Mouse (Mus musculus) neural tube, embryonic 11.5 days (tissue): ENCODE data around the gene Ldha. TPM values are rescaled to one million over a fixed set of nuclear protein-coding genes. Genes with fewer than 3 reads are reported as not detected.
"Not testable (repeated sequence)": the region's sequence is repeated elsewhere in the genome, so short reads cannot be mapped to it uniquely, and the experiment has no call there.

Source experiments
- ATAC-seq: fragments of 200-750 bp; cut with Nextera tagmentation; 2 replicates; pipeline ENCODE4 v1.8.0; 2017; ENCODE audit warnings: moderate number of reproducible peaks, mild to moderate bottlenecking, moderate TSS enrichment, moderate library complexity; ENCODE audit not compliant: insufficient read depth, low FRiP score, low TSS enrichment
- DNase-seq: peaks from one replicate; pipeline ENCODE4 v3.0.0-alpha.2; 2015; ENCODE audit warnings: low spot score
- H3K27ac ChIP-seq: fragments of 300-500 bp; sonication (generic); 2 replicates; pipeline ENCODE4 v1.5.1; 2014; ENCODE audit warnings: low read depth, mild to moderate bottlenecking, low read length
- H3K27me3 ChIP-seq: fragments of 300-500 bp; sonication (generic); 2 replicates; pipeline ENCODE4 v1.6.1; 2014; ENCODE audit warnings: mild to moderate bottlenecking, low read length, mixed read lengths; ENCODE audit not compliant: control insufficient read depth, insufficient read depth
- H3K36me3 ChIP-seq: fragments of 300-500 bp; sonication (generic); 2 replicates; pipeline ENCODE4 v1.6.1; 2014; ENCODE audit warnings: mild to moderate bottlenecking, low read length, moderate library complexity, mixed read lengths; ENCODE audit not compliant: control insufficient read depth, insufficient read depth
- H3K4me1 ChIP-seq: fragments of 300-500 bp; sonication (generic); 2 replicates; pipeline ENCODE4 v1.6.1; 2014; ENCODE audit warnings: low read length, mixed read lengths; ENCODE audit not compliant: control insufficient read depth, insufficient read depth
- H3K4me2 ChIP-seq: fragments of 300-500 bp; sonication (generic); 2 replicates; pipeline ENCODE4 v1.6.1; 2014; ENCODE audit warnings: low read depth, mild to moderate bottlenecking, moderate library complexity
- H3K4me3 ChIP-seq: fragments of 300-500 bp; sonication (generic); 2 replicates; pipeline ENCODE4 v1.5.1; 2014; ENCODE audit warnings: low read depth, low read length
- H3K9ac ChIP-seq: fragments of 300-500 bp; sonication (generic); 2 replicates; pipeline ENCODE4 v1.6.1; 2014; ENCODE audit warnings: mild to moderate bottlenecking, low read length
- H3K9me3 ChIP-seq: fragments of 300-500 bp; sonication (generic); 2 replicates; pipeline ENCODE4 v1.6.1; 2016; ENCODE audit warnings: low read length; ENCODE audit not compliant: control insufficient read depth
- WGBS: fragments of 180-500 bp; shearing (Covaris S2); extraction: QIAGEN DNeasy Blood & Tissue Kit; methylation state at CpG from one replicate; pipeline ENCODE4 v1.1.7; 2014; 5-methylcytosine and 5-hydroxymethylcytosine counted together
- polyA plus RNA-seq: library from polyadenylated mRNA; unstranded; fragments of >200 nt; fragmentation: Nextera tagmentation; extraction: Ambion mirVana; gene quantifications from 2 replicates; pipeline ENCODE4 v1.2.1, GENCODE M21; 2014

Gene Ldha
- polyA plus RNA-seq, 1 experiment from 2014 or later: 1,620 TPM

DNA sequence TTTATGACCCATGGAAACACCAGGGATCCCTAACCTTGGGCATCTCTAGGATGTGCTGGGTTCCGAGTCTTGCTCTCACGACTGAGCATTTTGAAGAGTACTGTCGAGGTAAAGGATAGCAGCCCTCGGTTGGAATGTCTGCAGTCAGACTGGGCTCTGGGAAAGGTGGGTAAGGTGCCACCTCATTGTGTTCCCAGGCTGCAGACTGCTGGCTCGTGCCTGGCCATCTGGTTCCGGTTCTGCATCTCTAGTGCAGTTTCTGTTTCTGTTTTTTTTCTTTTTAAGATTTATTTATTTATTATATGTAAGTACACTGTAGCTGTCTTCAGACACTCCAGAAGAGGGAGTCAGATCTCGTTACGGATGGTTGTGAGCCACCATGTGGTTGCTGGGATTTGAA, 40.7 kb downstream of the Ldha start:
- H3K27ac ChIP-seq, H3K4me1 ChIP-seq, H3K4me3 ChIP-seq, DNase-seq, ATAC-seq, H3K27me3 ChIP-seq, H3K4me2 ChIP-seq, H3K9ac ChIP-seq, H3K9me3 ChIP-seq, H3K36me3 ChIP-seq: not testable (repeated sequence)
- 84% methylated on average over 6 of the region's 8 CpGs for WGBS

DNA sequence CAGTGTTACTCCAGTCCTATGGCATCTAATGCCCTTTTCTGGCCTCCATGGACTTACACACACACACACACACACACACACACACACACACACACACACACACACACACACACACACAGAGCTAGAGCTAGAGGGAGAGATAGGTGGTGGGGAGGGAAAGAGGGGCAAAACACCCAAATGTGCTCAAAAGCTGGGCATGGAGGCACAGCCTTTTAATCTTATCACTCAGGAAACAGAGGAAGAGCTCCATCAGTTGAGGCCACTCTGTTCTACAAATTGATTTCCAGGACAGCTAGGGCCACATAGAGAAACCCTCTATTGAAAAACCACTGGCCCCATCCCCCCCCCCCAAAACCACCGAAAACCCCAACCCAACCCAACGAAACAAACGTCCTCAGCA, 42.0 kb downstream of the Ldha start:
- ATAC-seq (no peak), DNase-seq (no peak)
- no peak overlapping the region for H3K27ac ChIP-seq
- H3K9me3 ChIP-seq: no peaks in the 10 kb centered on the region
- H3K4me3 ChIP-seq: no peak overlapping the region
- H3K27me3 ChIP-seq: no peaks in the 10 kb centered on the region
- no peaks in the 10 kb centered on the region for H3K4me1 ChIP-seq
- H3K9ac ChIP-seq: no peak overlapping the region
- peaks cover 8% of the 10 kb centered on the region for H3K36me3 ChIP-seq
- WGBS: 87% methylated on average over 3 of the region's 3 CpGs
- no peak overlapping the region for H3K4me2 ChIP-seq

DNA sequence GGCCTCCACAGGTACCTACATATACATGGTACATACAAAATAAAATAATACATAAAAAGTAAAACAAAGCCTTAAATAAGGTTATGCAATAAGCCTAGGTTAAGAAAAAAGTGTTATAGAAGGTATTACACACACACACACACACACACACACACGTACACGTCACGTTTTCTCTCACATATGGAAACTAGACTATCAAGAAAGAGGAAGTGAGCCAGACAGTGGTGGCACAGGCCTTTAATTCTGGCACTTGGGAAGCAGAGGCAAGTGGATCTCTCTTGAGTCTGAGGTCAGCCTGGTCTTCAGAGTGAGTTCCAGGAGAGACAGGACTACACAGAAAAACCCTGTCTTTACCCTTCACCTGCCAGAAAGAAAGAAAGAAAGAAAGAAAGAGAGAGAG, 54.2 kb downstream of the Ldha start:
- 96% methylated on average over 3 of the region's 3 CpGs for WGBS

DNA sequence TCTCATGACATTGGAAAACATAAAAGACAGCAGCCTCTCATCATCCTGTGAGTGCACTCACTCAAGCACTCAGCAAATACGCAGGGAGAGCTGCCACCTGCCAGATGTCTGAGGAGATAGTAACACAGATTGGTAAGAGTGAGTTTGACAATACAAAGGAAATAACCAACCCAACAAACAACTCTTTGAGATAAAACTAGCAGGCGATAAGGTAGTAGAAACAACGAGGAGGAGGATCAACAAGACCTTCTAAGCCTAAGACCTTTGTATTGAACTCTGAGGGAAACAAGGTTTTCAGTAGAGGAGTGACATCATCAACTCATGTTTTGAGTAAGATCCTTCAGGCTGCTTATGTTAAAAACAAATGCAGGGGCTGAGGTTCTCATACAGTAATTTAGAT, 58.1 kb downstream of the Ldha start:
- Histone ChIP-seq H3K4me2 (no peak overlapping the region), H3K9me3 (no peaks in the 10 kb centered on the region), H3K9ac (no peak overlapping the region), H3K27ac (no peak overlapping the region), H3K4me1 (no peaks in the 10 kb centered on the region), H3K36me3 (peaks cover 22% of the 10 kb centered on the region), H3K27me3 (no peaks in the 10 kb centered on the region), H3K4me3 (no peak overlapping the region)
- DNase-seq: no peak
- ATAC-seq: no peak
- 91% methylated on average over 3 of the region's 3 CpGs for WGBS

More for the DNA sequence above, 54.2 kb downstream of the Ldha start:
- H3K4me1 ChIP-seq: no peaks in the 10 kb centered on the region
- H3K4me3 ChIP-seq: no peak overlapping the region
- H3K27ac ChIP-seq: no peak overlapping the region
- DNase-seq (no peak), ATAC-seq (no peak)
- no peaks in the 10 kb centered on the region for H3K27me3 ChIP-seq
- no peaks in the 10 kb centered on the region for H3K9me3 ChIP-seq
- no peak overlapping the region for H3K4me2 ChIP-seq
- H3K9ac ChIP-seq: no peak overlapping the region
- H3K36me3 ChIP-seq: peaks cover 25% of the 10 kb centered on the region

Other genes with a start within 250 kb of the Ldha start
- gene Sergef, start 201.7 kb upstream of the Ldha start, polyA plus RNA-seq: 13.5 and 16.8 TPM in 2 replicates
- 0.76 and 1.0 TPM in 2 replicates for gene Tph1, start 168.9 kb upstream of the Ldha start, polyA plus RNA-seq
- gene Saal1, start 130.8 kb upstream of the Ldha start, polyA plus RNA-seq: 39.1 and 40.3 TPM in 2 replicates
- 0.41 TPM in 1 of 2 replicates, not detected in the other for gene Saa3, start 125.8 kb upstream of the Ldha start, polyA plus RNA-seq
- gene Saa4, start 108.9 kb upstream of the Ldha start, polyA plus RNA-seq: not detected in 2 replicates
- gene Saa1, start 98.5 kb upstream of the Ldha start, polyA plus RNA-seq: 0.77 and 2.1 TPM in 2 replicates
- gene Saa2, start 89.7 kb upstream of the Ldha start, polyA plus RNA-seq: 0.88 TPM in 1 of 2 replicates, not detected in the other
- 18.0 and 21.7 TPM in 2 replicates for gene Hps5, start 45.4 kb upstream of the Ldha start, polyA plus RNA-seq
- gene Gtf2h1, start 45.4 kb upstream of the Ldha start, polyA plus RNA-seq: 55.0 and 55.9 TPM in 2 replicates
- gene Ldhc, start 19.7 kb downstream of the Ldha start, polyA plus RNA-seq: not detected in 2 replicates
- 338 and 352 TPM in 2 replicates for gene Tsg101, start 78.5 kb downstream of the Ldha start, polyA plus RNA-seq
- 10.4 and 11.4 TPM in 2 replicates for gene Uevld, start 117.1 kb downstream of the Ldha start, polyA plus RNA-seq
- gene Gm9999, start 142.1 kb downstream of the Ldha start, polyA plus RNA-seq: not detected in 2 replicates
- gene Spty2d1, start 166.9 kb downstream of the Ldha start, polyA plus RNA-seq: 14.1 and 14.3 TPM in 2 replicates
- 8.2 and 9.7 TPM in 2 replicates for gene Tmem86a, start 209.1 kb downstream of the Ldha start, polyA plus RNA-seq